Mouse (Mus musculus) testis, adult 2 months (tissue): ENCODE data around the gene Rerg. TPM values are rescaled to one million over a fixed set of nuclear protein-coding genes. Genes with fewer than 3 reads are reported as not detected.

Experiments
- H3K27ac ChIP-seq: fragments of 200-500 bp; 2 replicates; pipeline ENCODE4 v1.5.1; 2012; ENCODE audit warnings: low read depth, low read length; ENCODE audit not compliant: control insufficient read depth, insufficient read depth
- H3K27me3 ChIP-seq: fragments of 200-500 bp; 2 replicates; pipeline ENCODE4 v1.6.1; 2012; ENCODE audit warnings: mild to moderate bottlenecking, low read length, moderate library complexity; ENCODE audit not compliant: control insufficient read depth, insufficient read depth
- H3K36me3 ChIP-seq: fragments of 200-500 bp; 2 replicates; pipeline ENCODE4 v1.6.1; 2012; ENCODE audit warnings: mild to moderate bottlenecking, low read length; ENCODE audit not compliant: control insufficient read depth, insufficient read depth
- H3K4me1 ChIP-seq: fragments of 200-500 bp; 2 replicates; pipeline ENCODE4 v1.6.1; 2012; ENCODE audit warnings: low read length; ENCODE audit not compliant: control insufficient read depth, insufficient read depth
- H3K4me3 ChIP-seq: fragments of 200-500 bp; 2 replicates; pipeline ENCODE4 v1.5.1; 2012; ENCODE audit warnings: low read depth, mild to moderate bottlenecking, low read length, moderate library complexity, mixed read lengths; ENCODE audit not compliant: control insufficient read depth
- CTCF ChIP-seq: fragments of 200-500 bp; IDR thresholded peaks from 2 replicates; pipeline ENCODE4 v1.5.1; 2012; ENCODE audit warnings: low read depth, mild to moderate bottlenecking, inconsistent platforms, low read length, moderate library complexity; ENCODE audit not compliant: control insufficient read depth, insufficient read depth, insufficient replicate concordance
- POLR2A ChIP-seq: fragments of 200-500 bp; IDR thresholded peaks from 2 replicates; pipeline ENCODE4 v1.6.1; 2012; ENCODE audit warnings: low read depth, mild to moderate bottlenecking, inconsistent platforms, low read length, moderate library complexity; ENCODE audit not compliant: control insufficient read depth
- polyA plus RNA-seq: library from polyadenylated mRNA; depleted of rRNA; stranded (reverse); fragments of >200 nt; gene quantifications from 2 replicates; pipeline ENCODE4 v1.2.3, GENCODE M21; 2012; rRNA removed

Rerg gene
- polyA plus RNA-seq, result 2.8 and 3.4 TPM in 2 replicates

DNA sequence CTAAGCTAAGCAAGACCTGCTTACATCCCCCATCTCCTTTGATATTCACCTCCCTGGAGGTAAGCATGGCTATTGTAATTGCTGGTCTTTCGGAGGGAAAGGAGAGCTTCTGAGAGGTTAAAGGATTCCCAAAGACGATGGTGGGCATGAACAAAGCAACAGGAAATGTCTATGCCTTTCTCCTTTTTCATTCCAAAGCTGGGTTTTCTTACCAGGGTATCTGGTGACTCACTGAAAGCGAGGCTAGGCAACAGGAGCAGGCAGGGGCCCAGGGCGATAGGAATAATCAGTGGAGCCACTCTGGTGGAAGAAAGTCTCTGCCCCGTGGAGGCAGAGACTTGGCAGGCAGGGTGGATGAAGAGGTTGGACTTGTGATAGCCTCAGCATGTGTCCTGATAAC, at the start of gene Rerg:
TSS of gene Rerg (minus strand) at position 272 of the 400 bp plus-strand sequence.
- peak within 1 kb of the TSS; percentile 90 for H3K4me3 ChIP-seq
- peaks cover 4% of the 10 kb centered on the region for H3K4me1 ChIP-seq
- no peaks in the 10 kb centered on the region for H3K27me3 ChIP-seq
- no peak for TF ChIP-seq CTCF
- no peak for TF ChIP-seq POLR2A
- no peaks in the 10 kb centered on the region for H3K36me3 ChIP-seq
- no peak within 1 kb of the TSS for H3K27ac ChIP-seq

DNA sequence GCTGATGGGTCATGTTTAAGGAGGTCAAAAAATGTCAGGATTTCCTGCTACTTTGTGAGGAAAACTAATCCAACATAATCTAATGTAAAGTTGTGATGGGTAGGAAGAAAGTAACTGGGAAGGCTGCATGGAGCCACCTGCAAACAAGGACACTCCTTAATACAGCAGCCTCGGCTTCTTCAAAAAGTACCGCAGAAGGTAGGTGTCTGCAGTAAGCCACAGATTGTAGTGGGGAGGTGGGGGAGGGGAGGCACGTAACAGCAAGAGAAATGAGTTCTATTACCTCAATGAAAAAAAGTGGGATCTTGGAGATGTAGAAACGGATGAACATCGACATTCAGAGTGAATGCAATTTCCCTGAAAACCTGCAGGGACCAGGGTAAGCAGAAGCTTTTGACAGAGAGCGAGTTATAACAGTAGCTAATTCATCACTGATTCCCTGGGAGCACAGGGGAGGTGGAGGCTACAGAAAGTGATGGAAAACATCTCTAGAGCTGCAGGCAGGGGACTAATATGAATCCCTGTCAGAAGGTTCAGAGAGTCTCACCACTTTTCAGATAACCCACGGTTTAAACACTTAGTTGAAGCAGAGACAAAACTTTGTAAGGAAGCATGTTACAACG, 47.7 kb upstream of the Rerg start:
- no peaks in the 10 kb centered on the region for H3K4me1 ChIP-seq
- H3K4me3 ChIP-seq, result no peak overlapping the region
- H3K27ac ChIP-seq, result no peak overlapping the region
- H3K27me3 ChIP-seq, result no peaks in the 10 kb centered on the region
- TF ChIP-seq POLR2A (no peak), CTCF (no peak)
- H3K36me3 ChIP-seq, result no peaks in the 10 kb centered on the region

DNA sequence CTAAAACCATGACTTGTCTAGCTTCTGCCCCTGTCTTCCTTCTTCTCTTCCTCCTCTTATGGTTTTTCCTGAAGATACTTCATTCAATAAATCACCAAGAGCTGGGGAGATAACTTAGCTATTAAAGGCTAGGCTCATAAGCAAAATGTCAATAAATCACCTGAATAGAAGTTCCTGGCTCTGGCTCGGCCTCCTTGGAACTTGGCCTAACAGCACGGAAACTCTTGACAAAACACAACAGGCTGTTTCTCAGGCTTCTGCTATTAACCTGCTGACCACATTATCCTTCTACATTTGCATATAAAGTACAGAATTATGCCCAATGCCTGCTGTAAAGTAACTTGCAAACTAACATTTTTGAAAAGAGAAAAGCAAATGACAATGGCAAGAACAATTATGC, 41.1 kb upstream of the Rerg start:
- Histone ChIP-seq H3K36me3 (no peaks in the 10 kb centered on the region), H3K4me3 (no peak overlapping the region), H3K27ac (no peak overlapping the region), H3K27me3 (no peaks in the 10 kb centered on the region), H3K4me1 (no peaks in the 10 kb centered on the region)
- TF ChIP-seq POLR2A (no peak), CTCF (no peak)

DNA sequence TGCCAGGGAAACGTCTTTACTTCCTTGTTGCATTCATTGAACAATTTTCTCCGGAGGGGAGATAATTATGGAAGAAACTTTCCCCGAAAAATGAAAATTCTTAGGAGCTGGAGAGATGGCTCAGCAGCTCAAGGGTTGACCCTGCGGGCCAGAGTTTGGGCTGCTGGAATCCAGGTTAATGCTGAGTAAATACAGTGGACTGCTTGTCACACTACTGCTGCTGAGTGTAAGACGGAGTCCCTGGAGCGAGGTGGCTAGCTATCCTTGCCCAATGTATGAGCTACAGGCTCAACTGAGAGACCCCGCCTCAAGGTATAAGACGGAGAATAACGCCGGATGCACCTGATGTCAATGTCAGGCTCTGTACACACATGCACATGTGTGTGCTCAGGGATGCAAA, 40.7 kb upstream of the Rerg start:
- no peak overlapping the region for H3K27ac ChIP-seq
- TF ChIP-seq POLR2A, result no peak
- TF ChIP-seq CTCF, result no peak
- H3K4me3 ChIP-seq, result no peak overlapping the region
- no peaks in the 10 kb centered on the region for H3K36me3 ChIP-seq
- H3K27me3 ChIP-seq, result no peaks in the 10 kb centered on the region
- H3K4me1 ChIP-seq, result no peaks in the 10 kb centered on the region

DNA sequence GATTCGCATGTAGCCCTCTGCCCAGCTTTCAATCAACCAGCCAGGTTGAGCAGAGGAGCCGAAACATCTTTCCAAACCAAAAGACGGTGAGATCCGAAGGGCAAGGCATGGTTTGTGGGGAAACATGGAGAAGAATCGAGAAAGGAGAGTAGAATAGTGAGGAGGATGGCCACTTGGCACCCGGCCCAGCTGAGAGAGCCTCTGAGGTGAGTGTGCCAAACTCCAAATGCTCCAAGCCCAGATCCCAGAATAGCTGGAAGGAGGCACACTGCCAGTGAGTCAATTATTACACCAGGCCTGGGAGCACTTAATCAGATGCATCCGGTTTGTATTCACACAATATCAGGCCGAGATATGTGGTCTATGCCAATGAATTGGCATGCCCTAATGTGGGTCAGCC, 39.7 kb upstream of the Rerg start:
- H3K27me3 ChIP-seq, result no peaks in the 10 kb centered on the region
- H3K4me1 ChIP-seq, result no peaks in the 10 kb centered on the region
- H3K4me3 ChIP-seq, result no peak overlapping the region
- no peaks in the 10 kb centered on the region for H3K36me3 ChIP-seq
- TF ChIP-seq CTCF (no peak), POLR2A (no peak)
- H3K27ac ChIP-seq, result no peak overlapping the region

DNA sequence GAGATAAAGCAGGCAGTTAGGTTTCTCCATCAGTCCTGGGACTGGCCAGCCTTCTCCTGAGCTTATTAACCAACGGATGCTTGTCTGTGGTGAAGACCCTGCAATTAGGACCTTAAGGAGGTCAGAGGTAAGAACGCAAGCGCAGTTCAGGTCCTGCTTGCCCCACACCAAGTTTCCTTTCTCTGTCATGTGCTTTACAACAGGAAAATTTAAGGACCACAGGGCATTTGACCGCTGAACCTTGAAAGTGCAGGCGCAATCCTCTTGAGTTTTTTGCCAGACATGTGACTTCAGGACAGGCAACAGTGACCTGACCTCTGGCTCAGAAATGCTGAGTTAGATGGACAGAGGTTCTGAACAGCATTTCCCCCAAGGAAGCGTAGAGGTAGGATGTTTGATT, 36.8 kb upstream of the Rerg start:
- H3K4me1 ChIP-seq, result no peaks in the 10 kb centered on the region
- H3K36me3 ChIP-seq, result no peaks in the 10 kb centered on the region
- H3K4me3 ChIP-seq, result no peak overlapping the region
- TF ChIP-seq POLR2A (no peak), CTCF (no peak)
- no peaks in the 10 kb centered on the region for H3K27me3 ChIP-seq
- H3K27ac ChIP-seq, result no peak overlapping the region

DNA sequence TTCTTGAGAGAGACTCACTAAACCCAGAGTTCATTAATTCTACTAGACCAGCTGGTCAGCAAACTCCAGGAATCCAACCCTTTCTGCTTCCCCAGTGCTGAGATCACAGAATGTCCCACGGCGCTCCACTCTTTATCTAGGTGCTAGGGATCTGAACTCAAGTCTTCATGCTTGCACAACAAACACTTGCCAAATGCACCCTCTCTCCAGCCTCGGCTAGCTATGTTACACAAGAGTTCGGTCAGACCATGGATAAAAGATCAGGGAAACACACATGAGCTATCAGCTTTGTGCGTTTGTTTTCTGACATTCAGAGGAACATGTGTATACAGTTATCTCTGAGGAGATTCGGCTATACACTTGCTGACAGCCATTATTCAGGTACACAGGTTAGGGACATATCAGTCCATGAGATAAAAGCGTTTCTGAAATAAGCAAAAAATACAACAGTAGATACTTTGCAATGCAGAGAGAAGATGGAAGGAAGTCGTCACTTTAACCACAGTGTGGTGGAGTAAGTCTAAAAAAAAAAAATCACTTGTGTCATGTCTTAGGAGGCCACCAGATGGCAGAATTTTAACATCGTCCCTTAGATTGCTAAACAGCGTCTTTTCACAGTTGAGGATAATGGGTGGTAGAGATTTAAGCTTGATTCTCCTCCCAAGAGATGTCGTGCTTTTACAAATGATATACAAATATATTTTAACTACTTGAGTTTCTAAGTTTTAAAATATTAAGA, 35.5 kb upstream of the Rerg start:
- no peaks in the 10 kb centered on the region for H3K36me3 ChIP-seq
- H3K27me3 ChIP-seq, result no peaks in the 10 kb centered on the region
- H3K4me1 ChIP-seq, result no peaks in the 10 kb centered on the region
- TF ChIP-seq POLR2A (no peak), CTCF (no peak)
- H3K4me3 ChIP-seq, result no peak overlapping the region
- no peak overlapping the region for H3K27ac ChIP-seq
